Mouse (Mus musculus): ENCODE measurements around the gene Bbs1.
A peak's percentile ranks its signal among the peaks of the same experiment; 100 is the strongest.
"Not testable (repeated sequence)": the region's sequence is repeated elsewhere in the genome, so short reads cannot be mapped to it uniquely, and the experiment has no call there.

Gene Bbs1

GRCm38 (mm10) chr19:4879324-4879703 lies 27.1 kb downstream of the Bbs1 start:
- no peak for DNase-seq

GRCm38 (mm10) chr19:4878405-4879323 lies 27.8 kb downstream of the Bbs1 start, which contains the start of gene Zdhhc24:
TSS of gene Zdhhc24 (plus strand) at chr19:4878668.
- peak; percentile 95 for DNase-seq

DNA sequence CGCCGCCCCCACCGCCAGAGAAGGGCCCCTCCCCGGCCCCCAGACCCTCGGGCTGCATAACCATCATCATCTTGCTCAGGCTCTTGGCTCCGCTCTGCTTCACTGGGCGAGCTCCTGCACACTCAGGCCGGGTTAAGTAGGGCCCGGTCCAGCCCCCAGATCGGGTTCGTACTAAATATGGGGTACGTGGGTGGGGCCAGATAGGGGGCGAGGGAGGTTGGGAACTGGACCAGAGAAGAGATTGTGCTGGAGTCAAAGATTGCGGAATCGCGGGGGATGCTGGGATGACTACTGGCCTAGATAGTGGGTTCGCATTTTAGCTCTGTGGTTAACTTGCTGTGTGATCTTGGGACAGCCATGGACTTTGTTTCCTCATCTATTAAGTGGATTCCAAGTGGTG lies 28.6 kb downstream of the Bbs1 start, which contains the start of gene Actn3:
TSS of gene Actn3 (minus strand) at position 125 of the 400 bp plus-strand sequence.
- no peak for DNase-seq

GRCm38 (mm10) chr19:4876755-4877154 lies 29.7 kb downstream of the Bbs1 start:
- no peak for DNase-seq

GRCm38 (mm10) chr19:4876241-4876640 lies 30.2 kb downstream of the Bbs1 start:
- DNase-seq, result no peak

GRCm38 (mm10) chr19:4874613-4875012 lies 31.8 kb downstream of the Bbs1 start:
- DNase-seq, result not testable (repeated sequence)

DNA sequence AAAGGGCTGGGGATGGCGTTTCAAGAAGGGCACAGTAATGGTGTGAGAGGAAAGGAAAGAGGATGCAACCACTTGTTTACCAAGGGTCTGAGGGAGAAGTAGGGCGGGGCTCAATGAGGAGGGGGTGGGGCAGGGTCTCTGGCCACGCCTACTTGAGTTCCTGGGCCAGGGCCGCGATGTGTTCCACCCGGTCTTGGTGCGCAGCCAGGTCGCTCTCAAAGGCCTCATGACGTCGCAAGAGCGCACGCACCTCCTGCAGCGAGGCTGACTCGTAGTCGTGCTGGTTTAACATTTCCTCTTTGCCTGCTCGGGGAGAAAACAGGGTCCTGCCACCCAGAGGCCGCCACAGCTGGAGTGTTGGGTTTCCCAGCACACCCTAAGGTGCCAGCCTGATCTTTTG lies 41.3 kb downstream of the Bbs1 start:
- no peak for DNase-seq

DNA sequence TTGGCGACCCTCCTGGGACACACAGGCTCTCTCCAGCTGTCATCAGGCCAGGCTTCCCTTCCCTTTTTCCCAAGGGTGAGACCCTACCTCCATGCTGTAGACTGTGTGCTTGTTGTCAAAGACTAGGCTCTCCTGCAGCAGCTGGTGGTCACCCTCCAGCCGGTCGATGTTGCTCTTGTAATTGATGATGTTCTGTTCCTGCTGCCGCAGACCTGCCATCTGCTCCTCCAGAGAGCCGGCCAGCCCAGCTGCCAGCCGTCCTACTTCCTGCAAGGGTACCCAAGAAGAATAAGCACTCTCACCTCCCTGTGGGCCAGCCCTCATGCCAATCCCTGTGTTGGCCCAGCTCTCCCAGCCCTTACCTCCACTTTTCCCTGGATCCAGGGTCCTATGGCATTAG lies 43.4 kb downstream of the Bbs1 start:
- DNase-seq, result no peak

- DNase-seq, result no peak
These were observed 47.3 kb downstream of the Bbs1 start for GRCm38 (mm10) chr19:4859081-4859480.

GRCm38 (mm10) chr19:4855951-4856350 lies 50.5 kb downstream of the Bbs1 start:
- DNase-seq, result no peak

GRCm38 (mm10) chr19:4855470-4855820 lies 51.0 kb downstream of the Bbs1 start:
- DNase-seq, result no peak

- peak; percentile 94 for DNase-seq
These were observed 51.6 kb downstream of the Bbs1 start, which contains the start of gene Ctsf for GRCm38 (mm10) chr19:4854552-4855469. TSS of gene Ctsf (plus strand) at chr19:4855130.

DNA sequence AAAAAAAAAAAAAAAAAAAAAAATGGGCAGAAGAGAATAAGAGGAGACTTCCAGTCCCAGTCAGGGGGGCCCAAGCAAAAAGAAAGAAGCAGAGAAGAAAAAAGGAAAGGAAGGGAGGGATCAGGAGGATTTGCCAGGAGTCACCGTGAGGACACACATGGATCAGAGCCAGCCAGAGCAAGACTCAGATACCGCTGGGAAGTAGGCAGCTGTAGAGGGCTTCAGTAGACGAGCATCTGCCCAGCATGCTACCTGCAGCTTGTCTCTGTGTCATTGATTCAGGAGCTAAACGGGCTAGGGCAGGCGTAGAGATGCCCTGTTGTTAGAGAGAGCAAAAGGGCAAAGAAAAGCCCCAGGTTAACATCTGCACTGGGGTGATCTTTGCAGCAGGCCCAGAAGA lies 56.1 kb downstream of the Bbs1 start:
- DNase-seq, result no peak

DNA sequence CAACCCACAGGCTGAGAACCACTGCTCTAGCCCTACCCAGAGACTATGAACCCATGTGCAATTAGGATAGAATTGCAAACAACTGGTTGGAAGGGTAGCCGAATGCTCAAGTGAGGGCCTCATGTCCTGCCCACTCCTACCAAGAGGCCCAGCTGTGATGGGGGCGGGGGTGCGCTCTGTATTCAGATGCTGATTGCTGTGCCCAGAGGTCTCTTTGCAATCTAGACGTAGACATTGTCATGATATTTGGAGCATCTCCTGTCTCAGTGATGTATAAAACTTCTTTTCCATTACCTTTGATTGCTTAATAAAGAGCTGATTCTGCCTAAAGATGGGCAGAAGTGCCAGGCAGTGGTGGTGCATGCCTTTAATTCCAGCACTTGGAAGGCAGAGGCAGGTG lies 56.6 kb downstream of the Bbs1 start:
- no peak for DNase-seq

DNA sequence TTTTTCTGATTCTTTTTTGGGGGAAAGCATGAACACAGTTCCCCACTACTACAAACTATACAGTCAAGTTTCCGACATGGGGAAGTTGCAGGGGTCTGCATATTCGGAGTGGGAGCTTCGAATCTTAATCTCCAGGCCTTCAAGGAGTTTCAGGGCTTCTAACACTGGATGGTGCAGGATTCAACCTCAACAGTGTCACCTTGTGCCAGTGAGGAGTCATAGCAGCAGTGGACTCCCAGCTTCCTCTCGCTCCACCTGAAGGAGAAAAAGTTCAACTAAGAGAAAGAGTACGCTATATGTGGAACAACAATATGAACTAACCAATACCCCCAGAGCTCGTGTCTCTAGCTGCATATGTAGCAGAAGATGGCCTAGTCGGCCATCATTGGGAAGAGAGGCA lies 58.9 kb downstream of the Bbs1 start:
- no peak for DNase-seq

- DNase-seq, result no peak
These were observed 60.6 kb downstream of the Bbs1 start for GRCm38 (mm10) chr19:4845846-4846245.

DNA sequence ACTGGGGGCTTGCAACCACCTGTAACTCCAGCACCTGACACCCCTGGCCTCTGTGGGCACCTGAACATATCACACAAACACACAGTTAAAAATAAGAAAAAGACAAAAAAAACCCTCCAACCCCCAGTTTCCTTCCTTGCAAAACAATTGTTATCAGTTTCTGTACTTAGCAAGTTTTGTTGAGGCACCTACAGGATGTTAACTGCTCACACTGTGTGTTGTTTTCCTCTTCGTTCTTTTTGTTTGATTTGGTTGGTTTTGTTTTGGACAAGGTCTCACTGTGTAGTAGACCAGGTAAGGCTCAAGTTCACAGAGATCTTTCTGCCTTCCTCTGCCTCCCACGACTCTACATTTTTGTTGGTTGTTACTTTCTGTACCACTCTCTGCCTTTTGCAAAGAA lies 63.8 kb downstream of the Bbs1 start:
- no peak for DNase-seq

DNA sequence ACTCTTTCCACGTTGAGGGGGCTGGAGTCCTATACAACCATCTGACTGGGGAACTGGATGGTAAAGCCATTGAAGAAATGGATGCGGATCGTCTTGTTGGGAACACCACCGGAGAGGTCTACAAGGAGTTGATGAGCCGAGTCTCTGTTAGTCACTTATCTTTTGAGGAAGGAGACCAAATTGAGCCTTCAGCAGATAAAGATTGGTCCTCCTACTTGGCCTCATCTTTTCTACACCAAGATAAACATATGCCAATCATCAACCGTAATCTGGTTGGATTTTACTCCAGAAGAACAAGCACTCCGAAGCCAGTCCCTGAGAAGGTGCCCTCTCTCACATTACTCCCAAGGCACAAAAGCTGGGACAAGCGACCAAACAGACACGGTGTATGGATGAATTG lies 65.6 kb downstream of the Bbs1 start:
- no peak for DNase-seq

DNA sequence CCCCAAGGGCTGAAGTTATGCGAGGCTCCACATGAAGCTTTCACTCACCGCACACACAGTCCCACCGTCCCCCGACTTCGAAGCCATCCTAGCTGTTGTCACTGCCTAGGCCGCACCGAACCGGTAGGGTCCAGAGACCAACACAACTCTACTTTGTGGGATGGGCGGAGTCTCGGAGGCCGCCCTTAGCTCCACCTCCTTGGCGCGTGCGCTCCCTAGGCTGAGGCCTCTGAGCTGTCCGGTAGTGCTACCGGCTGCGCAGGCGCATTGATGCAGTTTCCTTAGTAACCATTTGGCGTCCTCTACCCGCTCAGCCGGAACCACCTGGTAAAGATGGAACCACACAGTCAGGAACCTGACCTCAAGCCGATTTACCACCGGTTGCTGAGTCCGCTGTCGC lies 67.3 kb downstream of the Bbs1 start, which contains the start of the genes Ccs and Ccdc87:
TSS of gene Ccs (minus strand) at position 184 of the 400 bp plus-strand sequence.
TSS of gene Ccdc87 (plus strand) at position 218 of the 400 bp plus-strand sequence.
- peak; percentile 98 for DNase-seq

DNA sequence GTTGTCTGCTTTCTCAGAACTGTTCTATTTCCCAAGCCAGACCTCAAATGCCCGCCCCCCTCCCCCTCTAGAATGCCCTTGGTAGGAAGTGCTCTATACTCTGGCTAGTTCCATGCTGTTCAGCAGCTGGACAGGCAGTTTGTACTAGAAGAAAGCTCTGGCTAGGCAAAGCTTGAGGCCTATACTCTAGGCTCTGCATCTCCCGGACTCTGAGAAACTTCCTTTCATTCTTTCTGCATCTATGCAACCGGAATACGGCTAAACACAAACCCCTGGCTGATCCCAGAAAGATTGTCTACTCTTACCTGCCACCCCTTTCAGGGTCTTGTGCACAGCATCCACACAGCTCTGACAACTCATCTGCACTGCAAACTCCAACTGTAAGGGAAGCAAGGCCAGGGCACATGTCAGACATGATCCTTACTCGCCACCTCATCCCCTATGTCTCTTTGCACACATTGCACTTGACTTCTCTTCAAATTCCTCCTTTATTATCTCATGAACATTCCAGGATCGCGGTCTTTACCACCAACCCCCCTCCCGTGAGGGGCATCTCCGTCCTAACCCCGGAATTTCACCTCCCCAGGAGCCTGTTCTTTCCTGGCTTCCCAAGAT lies 67.8 kb downstream of the Bbs1 start:
- no peak for DNase-seq

DNA sequence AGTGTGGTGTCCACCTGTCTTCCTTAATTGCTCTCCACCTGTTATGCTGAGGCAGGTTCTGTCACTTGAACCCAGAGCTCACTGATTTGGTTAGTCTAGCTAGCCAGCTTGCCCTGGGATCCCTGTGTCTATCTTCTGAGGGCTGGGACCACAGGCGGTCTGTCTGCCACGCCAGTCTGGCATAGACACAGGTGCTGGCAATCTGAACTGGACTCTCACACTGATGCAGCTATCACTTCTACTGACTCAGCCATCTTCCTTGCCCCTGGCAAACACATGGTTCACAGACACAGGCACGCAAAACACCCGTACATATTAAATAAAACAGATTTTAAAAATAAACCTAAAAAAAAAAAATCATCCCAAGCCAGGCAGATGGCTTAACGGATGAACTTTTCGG lies 69.4 kb downstream of the Bbs1 start:
- no peak for DNase-seq

Measured in layer of hippocampus, adult 9-11 months (tissue).